Mouse (Mus musculus) forebrain, embryonic 15.5 days (tissue): ENCODE measurements around the gene Anapc13. TPM values are rescaled to one million over a fixed set of nuclear protein-coding genes. Genes with fewer than 3 reads are reported as not detected.

Experiments used
- ATAC-seq: fragments of 200-750 bp; cut with Nextera tagmentation; replicated peaks from 2 replicates; pipeline ENCODE4 v1.8.0; 2017; ENCODE audit warnings: mild to moderate bottlenecking, moderate TSS enrichment, moderate library complexity
- H3K27ac ChIP-seq: fragments of 300-500 bp; sonication (generic); replicated peaks from 2 replicates; pipeline ENCODE4 v1.5.1; 2015; ENCODE audit warnings: mild to moderate bottlenecking, inconsistent platforms
- H3K27me3 ChIP-seq: fragments of 300-500 bp; sonication (generic); 2 replicates; pipeline ENCODE4 v1.6.1; 2015; ENCODE audit warnings: inconsistent platforms
- H3K36me3 ChIP-seq: fragments of 300-500 bp; sonication (generic); 2 replicates; pipeline ENCODE4 v1.6.1; 2015; ENCODE audit warnings: mild to moderate bottlenecking, inconsistent platforms
- H3K4me1 ChIP-seq: fragments of 300-500 bp; sonication (generic); 2 replicates; pipeline ENCODE4 v1.6.1; 2015; ENCODE audit warnings: inconsistent platforms
- H3K4me2 ChIP-seq: fragments of 300-500 bp; sonication (generic); replicated peaks from 2 replicates; pipeline ENCODE4 v1.6.1; 2015; ENCODE audit warnings: mild to moderate bottlenecking, inconsistent platforms
- H3K4me3 ChIP-seq: fragments of 300-500 bp; sonication (generic); 2 replicates; pipeline ENCODE4 v1.5.1; 2015; ENCODE audit warnings: mild to moderate bottlenecking, inconsistent platforms
- H3K9ac ChIP-seq: fragments of 300-500 bp; sonication (generic); replicated peaks from 2 replicates; pipeline ENCODE4 v1.6.1; 2015; ENCODE audit warnings: mild to moderate bottlenecking, inconsistent platforms
- H3K9me3 ChIP-seq: fragments of 300-500 bp; sonication (generic); 2 replicates; pipeline ENCODE4 v1.6.1; 2016; ENCODE audit warnings: inconsistent platforms
- WGBS: fragments of 180-500 bp; shearing (Covaris S2); methylation state at CpG from one replicate; pipeline ENCODE4 v1.1.7; 2015; ENCODE audit warnings: mixed read lengths; 5-methylcytosine and 5-hydroxymethylcytosine counted together
- polyA plus RNA-seq: library from polyadenylated mRNA; unstranded; fragments of >200 nt; fragmentation: Nextera tagmentation; extraction: Ambion mirVana; gene quantifications from 2 replicates; pipeline ENCODE4 v1.2.1, GENCODE M21; 2015

Gene Anapc13
- polyA plus RNA-seq, 1 experiment from 2014 or later = 148 TPM

GRCm38 (mm10) chr9:102650637-102651036, 24.5 kb downstream of the Anapc13 start:
- WGBS = 18% methylated on average over 7 of the region's 7 CpGs
- Histone ChIP-seq H3K4me2 (peak overlapping the region; percentile 21), H3K9me3 (no peaks in the 10 kb centered on the region), H3K4me3 (no peak overlapping the region), H3K36me3 (no peaks in the 10 kb centered on the region), H3K27ac (peak overlapping the region; percentile 74), H3K4me1 (peaks cover 32% of the 10 kb centered on the region), H3K27me3 (no peaks in the 10 kb centered on the region), H3K9ac (no peak overlapping the region)
- ATAC-seq = peak; percentile 69

DNA sequence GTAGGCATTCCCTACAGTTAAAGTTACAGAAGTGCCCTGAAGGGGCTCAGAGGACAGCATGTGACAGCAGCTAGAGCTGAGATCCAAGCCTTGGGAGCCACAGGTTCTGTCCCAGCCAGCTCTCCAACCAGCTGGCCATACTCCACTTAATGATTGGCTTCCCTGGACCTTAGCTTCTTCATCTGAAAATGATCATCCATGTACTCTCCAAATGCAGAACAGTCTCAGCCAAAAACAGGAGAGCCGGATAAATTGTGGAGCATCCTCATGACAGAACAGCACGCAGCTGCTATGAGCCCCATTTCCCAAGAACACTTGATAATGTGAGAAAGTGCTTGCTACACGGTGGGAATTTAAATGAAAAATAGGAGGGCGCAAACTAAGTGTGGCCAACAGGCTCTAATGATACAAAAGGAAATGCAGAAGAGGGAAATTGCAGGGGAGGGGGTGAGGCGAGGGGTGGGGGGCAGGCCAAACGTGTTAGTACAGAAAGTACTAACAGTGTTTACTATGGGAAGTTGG, 25.2 kb downstream of the Anapc13 start:
- Histone ChIP-seq H3K27me3 (no peaks in the 10 kb centered on the region), H3K9ac (no peak overlapping the region), H3K4me3 (no peak overlapping the region), H3K9me3 (no peaks in the 10 kb centered on the region), H3K36me3 (no peaks in the 10 kb centered on the region), H3K4me1 (peaks cover 32% of the 10 kb centered on the region), H3K4me2 (no peak overlapping the region), H3K27ac (peak overlapping the region; percentile 74)
- WGBS = 28% methylated on average over 6 of the region's 6 CpGs
- ATAC-seq = peak; percentile 33; the same call in 1 of the 2 replicates

- ATAC-seq = no peak
- Histone ChIP-seq H3K4me2 (no peak overlapping the region), H3K4me3 (no peak overlapping the region), H3K4me1 (peaks cover 8% of the 10 kb centered on the region), H3K27ac (no peak overlapping the region), H3K36me3 (no peaks in the 10 kb centered on the region), H3K9ac (no peak overlapping the region), H3K9me3 (no peaks in the 10 kb centered on the region), H3K27me3 (no peaks in the 10 kb centered on the region)
- WGBS = 73% methylated on average over 8 of the region's 8 CpGs
These were observed 30.4 kb downstream of the Anapc13 start for GRCm38 (mm10) chr9:102656355-102657095.

DNA sequence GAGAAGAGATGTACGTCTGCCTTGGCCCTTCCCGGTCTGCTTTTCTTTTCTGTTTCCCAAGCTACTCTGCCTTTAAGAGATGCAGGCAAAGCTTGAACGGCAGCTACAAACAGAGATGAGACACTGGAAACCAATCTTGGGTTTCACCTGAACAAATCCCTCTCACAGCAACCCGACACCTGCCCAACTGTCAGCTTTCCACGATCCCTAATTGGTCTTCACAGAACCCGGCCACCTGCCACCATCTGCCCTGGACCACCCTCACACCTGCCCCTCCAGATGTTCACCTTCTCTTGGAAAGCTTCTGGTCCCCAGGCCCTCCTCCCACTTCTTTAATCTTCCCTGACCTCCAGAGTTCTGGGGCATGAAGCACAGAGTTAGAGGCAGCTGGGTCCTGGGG, 42.0 kb downstream of the Anapc13 start:
- Histone ChIP-seq H3K4me3 (no peak overlapping the region), H3K27ac (no peak overlapping the region), H3K9me3 (no peaks in the 10 kb centered on the region), H3K36me3 (no peaks in the 10 kb centered on the region), H3K9ac (no peak overlapping the region), H3K4me2 (no peak overlapping the region), H3K4me1 (peaks cover 6% of the 10 kb centered on the region; the same call in 1 of the 2 replicates), H3K27me3 (no peaks in the 10 kb centered on the region)
- 31% methylated on average over 6 of the region's 6 CpGs for WGBS
- ATAC-seq = no peak

DNA sequence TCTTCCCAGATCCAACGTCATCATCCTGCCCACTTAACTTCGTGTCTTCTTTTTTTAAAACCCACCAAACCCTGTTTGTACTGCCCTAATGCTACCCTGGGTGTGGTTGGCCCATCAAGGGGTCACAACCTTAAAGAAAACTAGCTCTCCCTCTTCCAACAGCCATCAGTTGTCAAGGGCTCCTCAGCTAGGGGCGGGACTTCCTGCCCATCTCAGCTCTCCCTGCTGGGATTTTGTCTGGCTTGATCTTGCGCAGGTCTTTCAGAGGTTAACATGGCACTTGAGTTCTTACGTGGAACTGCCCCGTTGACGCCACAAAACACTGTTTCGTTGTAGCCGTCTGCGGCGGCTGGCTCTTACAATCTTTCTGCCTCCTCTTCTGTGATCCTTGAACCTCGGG, 42.8 kb downstream of the Anapc13 start:
- no peaks in the 10 kb centered on the region for H3K36me3 ChIP-seq
- no peaks in the 10 kb centered on the region for H3K27me3 ChIP-seq
- H3K4me2 ChIP-seq = no peak overlapping the region
- H3K4me3 ChIP-seq = no peak overlapping the region
- no peak overlapping the region for H3K9ac ChIP-seq
- WGBS = 91% methylated on average over 12 of the region's 12 CpGs
- ATAC-seq = no peak
- H3K27ac ChIP-seq = no peak overlapping the region
- H3K4me1 ChIP-seq = peaks cover 6% of the 10 kb centered on the region; the same call in 1 of the 2 replicates
- H3K9me3 ChIP-seq = no peaks in the 10 kb centered on the region

DNA sequence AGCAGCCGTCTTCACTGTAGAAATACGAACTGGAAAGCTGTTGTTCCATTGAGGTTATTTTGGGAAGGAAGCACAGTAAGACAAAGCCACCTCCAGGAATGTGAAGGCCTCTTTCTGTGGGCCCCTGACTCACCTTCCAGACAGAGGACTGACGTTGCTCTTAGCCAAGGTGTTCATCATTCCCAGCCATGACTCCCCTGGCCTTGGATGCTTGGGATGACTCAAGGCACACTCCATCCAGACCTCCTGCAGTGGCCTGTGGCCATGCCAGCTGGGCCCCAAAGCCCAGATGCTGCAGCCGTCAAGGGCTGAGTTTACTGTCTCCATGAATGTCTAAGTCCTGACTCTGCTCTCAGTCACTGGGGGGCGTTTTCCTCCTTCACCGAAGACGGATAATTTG, 47.3 kb downstream of the Anapc13 start:
- Histone ChIP-seq H3K9me3 (no peaks in the 10 kb centered on the region), H3K4me2 (no peak overlapping the region), H3K27me3 (no peaks in the 10 kb centered on the region), H3K4me3 (no peak overlapping the region), H3K9ac (no peak overlapping the region), H3K36me3 (no peaks in the 10 kb centered on the region), H3K4me1 (no peaks in the 10 kb centered on the region), H3K27ac (no peak overlapping the region)
- WGBS = 80% methylated on average over 7 of the region's 7 CpGs
- ATAC-seq = no peak

GRCm38 (mm10) chr9:102675922-102676321, 49.8 kb downstream of the Anapc13 start:
- no peak overlapping the region for H3K4me3 ChIP-seq
- no peak overlapping the region for H3K4me2 ChIP-seq
- no peaks in the 10 kb centered on the region for H3K4me1 ChIP-seq
- 76% methylated on average over 5 of the region's 5 CpGs for WGBS
- no peak overlapping the region for H3K9ac ChIP-seq
- H3K36me3 ChIP-seq = no peaks in the 10 kb centered on the region
- H3K9me3 ChIP-seq = no peaks in the 10 kb centered on the region
- H3K27me3 ChIP-seq = no peaks in the 10 kb centered on the region
- H3K27ac ChIP-seq = no peak overlapping the region
- ATAC-seq = no peak

GRCm38 (mm10) chr9:102681470-102681869, 55.4 kb downstream of the Anapc13 start:
- Histone ChIP-seq H3K4me2 (no peak overlapping the region), H3K9ac (no peak overlapping the region), H3K4me1 (no peaks in the 10 kb centered on the region), H3K36me3 (no peaks in the 10 kb centered on the region), H3K27me3 (no peaks in the 10 kb centered on the region), H3K27ac (no peak overlapping the region), H3K4me3 (no peak overlapping the region), H3K9me3 (no peaks in the 10 kb centered on the region)
- no peak for ATAC-seq
- 65% methylated on average over 7 of the region's 7 CpGs for WGBS

Other genes with a start within 250 kb of the Anapc13 start
- gene Ky, start 120.5 kb upstream of the Anapc13 start, polyA plus RNA-seq = 0.17 and 0.20 TPM in 2 replicates
- 48.1 and 49.6 TPM in 2 replicates for gene Cep63, start 238 bp downstream of the Anapc13 start, polyA plus RNA-seq
- 65.9 and 69.9 TPM in 2 replicates for gene Amotl2, start 90.4 kb downstream of the Anapc13 start, polyA plus RNA-seq
- gene Ryk, start 208.6 kb downstream of the Anapc13 start, polyA plus RNA-seq = 13.9 and 15.1 TPM in 2 replicates